Mouse (Mus musculus) layer of hippocampus, postnatal 10 days (tissue): ENCODE results near the gene Ubl4b. TPM values are rescaled to one million over a fixed set of nuclear protein-coding genes. Genes with fewer than 3 reads are reported as not detected.

ENCODE experiments used
- DNase-seq, 2 experiments: peaks; one replicate each; pipeline ENCODE4 v3.0.0; 2021; ENCODE audit warnings: low spot score in 2 of 2
- total RNA-seq, 2 experiments: library from RNA; stranded (reverse); gene quantifications; 2 replicates each; pipeline ENCODE4 v1.2.3; 2021

The Ubl4b gene
- total RNA-seq, 2 experiments from 2014 or later: not detected

GRCm38 (mm10) chr3:107528401-107529118, 26.3 kb downstream of the Ubl4b start:
- peak; percentile 55 to 70 for DNase-seq

GRCm38 (mm10) chr3:107524547-107524946, 30.3 kb downstream of the Ubl4b start:
- no peak for DNase-seq

- no peak for DNase-seq
Observed at GRCm38 (mm10) chr3:107520931-107521330, 33.9 kb downstream of the Ubl4b start.

GRCm38 (mm10) chr3:107517631-107518108, 37.2 kb downstream of the Ubl4b start, which contains the start of gene Slc6a17:
TSS of gene Slc6a17 (minus strand) at chr3:107518018.
- DNase-seq: peak; percentile 80 to 85

- peak; percentile 40 to 53 for DNase-seq
Observed at GRCm38 (mm10) chr3:107516776-107517630, 37.9 kb downstream of the Ubl4b start.

- DNase-seq: no peak
Observed at GRCm38 (mm10) chr3:107515989-107516388, 38.9 kb downstream of the Ubl4b start.

- no peak for DNase-seq
Observed at GRCm38 (mm10) chr3:107511416-107511815, 43.5 kb downstream of the Ubl4b start.

- peak in 1 of 2 experiments; percentile 50 for DNase-seq
Observed at GRCm38 (mm10) chr3:107508696-107509095, 46.2 kb downstream of the Ubl4b start.

GRCm38 (mm10) chr3:107507966-107508365, 46.9 kb downstream of the Ubl4b start:
- no peak for DNase-seq

GRCm38 (mm10) chr3:107506531-107506930, 48.3 kb downstream of the Ubl4b start:
- no peak for DNase-seq

GRCm38 (mm10) chr3:107505464-107506367, 49.2 kb downstream of the Ubl4b start:
- DNase-seq: peak in 1 of 2 experiments; percentile 45

GRCm38 (mm10) chr3:107504542-107504941, 50.3 kb downstream of the Ubl4b start:
- DNase-seq: no peak

GRCm38 (mm10) chr3:107503716-107504115, 51.2 kb downstream of the Ubl4b start:
- no peak for DNase-seq

Other genes starting within 250 kb of the Ubl4b start
- 10 to 100 TPM; 23.4 to 25.1 TPM for gene Rbm15, start 221.4 kb downstream of the Ubl4b start, total RNA-seq
- gene Kcnc4, start 95.5 kb downstream of the Ubl4b start, total RNA-seq: 10 to 100 TPM; 33.9 to 37.5 TPM
- gene Slc6a17, start 37.1 kb downstream of the Ubl4b start, total RNA-seq: 100 to 1,000 TPM; 197 to 222 TPM
- gene Alx3, start 40.0 kb upstream of the Ubl4b start, total RNA-seq: under 1 TPM; 0.37 to 0.40 TPM
- not detected for gene Gm10961, start 76.2 kb upstream of the Ubl4b start, total RNA-seq
- gene Strip1, start 76.6 kb upstream of the Ubl4b start, total RNA-seq: 10 to 100 TPM; 90.6 to 98.7 TPM
- 100 to 1,000 TPM; 268 to 272 TPM for gene Ahcyl1, start 141.5 kb upstream of the Ubl4b start, total RNA-seq
- gene Csf1, start 205.4 kb upstream of the Ubl4b start, total RNA-seq: 10 to 100 TPM; 12.8 to 12.9 TPM